Mouse (Mus musculus): ENCODE measurements around the gene Gpr156.
"Not testable (repeated sequence)": the region's sequence is repeated elsewhere in the genome, so short reads cannot be mapped to it uniquely, and the experiment has no call there.

The Gpr156 gene

GRCm38 (mm10) chr16:37956751-37957150, 40.5 kb downstream of the Gpr156 start:
- no peak for DNase-seq (ENCODE audit: low spot score in 2 of 2)

GRCm38 (mm10) chr16:37962696-37963095, 46.4 kb downstream of the Gpr156 start:
- not testable (repeated sequence) for DNase-seq (ENCODE audit: low spot score in 2 of 2)

GRCm38 (mm10) chr16:37963331-37964281, 47.3 kb downstream of the Gpr156 start:
- no peak for DNase-seq (ENCODE audit: low spot score in 2 of 2)

- no peak for DNase-seq (ENCODE audit: low spot score in 2 of 2)
These were observed 48.2 kb downstream of the Gpr156 start for GRCm38 (mm10) chr16:37964380-37965070.

GRCm38 (mm10) chr16:37966871-37967270, 50.6 kb downstream of the Gpr156 start:
- no peak for DNase-seq (ENCODE audit: low spot score in 2 of 2)

- no peak for DNase-seq (ENCODE audit: low spot score in 2 of 2)
These were observed 51.1 kb downstream of the Gpr156 start for GRCm38 (mm10) chr16:37967415-37967814.

- DNase-seq (ENCODE audit: low spot score in 2 of 2) = no peak
These were observed 55.2 kb downstream of the Gpr156 start for GRCm38 (mm10) chr16:37971522-37971921.

- DNase-seq (ENCODE audit: low spot score in 2 of 2) = no peak
These were observed 56.1 kb downstream of the Gpr156 start for GRCm38 (mm10) chr16:37972357-37972756.

- DNase-seq (ENCODE audit: low spot score in 2 of 2) = not testable (repeated sequence)
These were observed 56.9 kb downstream of the Gpr156 start for GRCm38 (mm10) chr16:37973239-37973638.

GRCm38 (mm10) chr16:37973855-37974519, 57.7 kb downstream of the Gpr156 start:
- DNase-seq (ENCODE audit: low spot score in 2 of 2) = no peak

GRCm38 (mm10) chr16:37974520-37975340, 58.4 kb downstream of the Gpr156 start:
- DNase-seq (ENCODE audit: low spot score in 2 of 2) = peak; percentile 21 to 42

- DNase-seq (ENCODE audit: low spot score in 2 of 2) = no peak
These were observed 65.6 kb downstream of the Gpr156 start for GRCm38 (mm10) chr16:37981907-37982306.

GRCm38 (mm10) chr16:37988211-37988865, 72.0 kb downstream of the Gpr156 start:
- peak in 1 of 2 experiments; percentile 28 for DNase-seq (ENCODE audit: low spot score in 2 of 2)

GRCm38 (mm10) chr16:37989796-37990195, 73.5 kb downstream of the Gpr156 start:
- DNase-seq (ENCODE audit: low spot score in 2 of 2) = no peak

GRCm38 (mm10) chr16:37990553-37991344, 74.5 kb downstream of the Gpr156 start:
- DNase-seq (ENCODE audit: low spot score in 2 of 2) = no peak

GRCm38 (mm10) chr16:37992806-37993205, 76.5 kb downstream of the Gpr156 start:
- DNase-seq (ENCODE audit: low spot score in 2 of 2) = no peak

- peak; percentile 31 to 50 for DNase-seq (ENCODE audit: low spot score in 2 of 2)
These were observed 78.4 kb downstream of the Gpr156 start for GRCm38 (mm10) chr16:37994647-37995046.

GRCm38 (mm10) chr16:37997771-37998170, 81.5 kb downstream of the Gpr156 start:
- no peak for DNase-seq (ENCODE audit: low spot score in 2 of 2)

GRCm38 (mm10) chr16:37999762-38000161, 83.5 kb downstream of the Gpr156 start:
- DNase-seq (ENCODE audit: low spot score in 2 of 2) = no peak

- DNase-seq (ENCODE audit: low spot score in 2 of 2) = no peak
These were observed 83.9 kb downstream of the Gpr156 start for GRCm38 (mm10) chr16:38000178-38000577.
